Mouse (Mus musculus) megakaryocyte progenitor cell, adult 5-6 weeks (primary cell): Measurements from ENCODE around the gene Fam19a5. TPM values are rescaled to one million over a fixed set of nuclear protein-coding genes. Genes with fewer than 3 reads are reported as not detected.

Experiments used
- ATAC-seq: replicated peaks from 2 replicates; pipeline ENCODE4 v1.8.0; 2016; ENCODE audit warnings: mild to moderate bottlenecking, moderate TSS enrichment, inconsistent platforms; ENCODE audit not compliant: poor library complexity
- total RNA-seq, 2 experiments: library from RNA; stranded (forward) in 1 of 2; stranded (reverse) in 1 of 2; fragments of 157-497, 149-512 nt in 1 of 2; fragments of 200-1000 nt in 1 of 2; gene quantifications; 2 replicates each; pipeline versions ENCODE4 v1.2.3 to v1.2.4; 2015 to 2017

Gene Fam19a5
- total RNA-seq, 2 experiments from 2014 or later = not detected

- ATAC-seq = no peak
Measured at GRCm38 (mm10) chr15:87717056-87717455, 173.0 kb downstream of the Fam19a5 start.

GRCm38 (mm10) chr15:87723455-87723986 lies 179.4 kb downstream of the Fam19a5 start:
- no peak for ATAC-seq

- no peak for ATAC-seq
Measured at GRCm38 (mm10) chr15:87726657-87727236, 182.6 kb downstream of the Fam19a5 start.

DNA sequence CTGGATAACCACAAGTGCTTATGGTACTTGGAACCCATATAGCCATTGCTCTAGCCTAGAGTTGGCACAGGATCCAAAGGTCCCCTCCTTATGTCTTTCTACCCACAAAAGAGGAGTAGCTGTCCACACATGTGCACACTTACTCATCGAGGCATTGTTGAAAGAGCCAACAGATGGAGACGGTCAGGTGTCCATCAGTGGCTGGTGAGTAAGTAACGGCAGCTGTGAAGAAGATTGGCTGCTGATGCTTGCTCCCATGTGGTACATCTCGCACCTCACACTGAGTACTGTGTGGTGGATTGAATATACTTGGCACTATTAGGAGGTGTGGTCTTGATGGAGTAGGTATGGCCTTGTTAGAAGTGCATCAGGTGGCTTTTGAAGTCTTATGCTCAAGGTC lies 192.2 kb downstream of the Fam19a5 start:
- no peak for ATAC-seq

- no peak for ATAC-seq
Measured at GRCm38 (mm10) chr15:87755482-87755881, 211.4 kb downstream of the Fam19a5 start.

DNA sequence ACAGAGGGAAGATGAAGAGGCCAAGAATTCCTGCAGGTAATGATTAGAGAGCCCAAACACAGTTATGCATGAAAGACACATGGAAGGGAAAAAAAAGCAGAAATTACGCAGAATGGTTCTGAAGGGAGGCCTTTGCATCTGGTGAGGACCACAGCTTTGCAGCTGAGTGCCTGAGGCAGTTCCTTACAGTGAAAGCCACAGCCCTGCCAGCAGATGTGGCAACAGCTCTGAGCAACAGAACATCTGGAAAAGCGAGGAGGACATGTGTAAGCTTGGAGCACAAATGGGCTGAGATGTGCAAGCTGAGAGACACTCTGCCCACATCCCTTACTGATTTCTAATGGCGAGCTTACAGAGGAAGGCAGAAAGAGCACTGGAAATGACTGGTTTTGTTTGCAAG lies 221.8 kb downstream of the Fam19a5 start:
- no peak for ATAC-seq

DNA sequence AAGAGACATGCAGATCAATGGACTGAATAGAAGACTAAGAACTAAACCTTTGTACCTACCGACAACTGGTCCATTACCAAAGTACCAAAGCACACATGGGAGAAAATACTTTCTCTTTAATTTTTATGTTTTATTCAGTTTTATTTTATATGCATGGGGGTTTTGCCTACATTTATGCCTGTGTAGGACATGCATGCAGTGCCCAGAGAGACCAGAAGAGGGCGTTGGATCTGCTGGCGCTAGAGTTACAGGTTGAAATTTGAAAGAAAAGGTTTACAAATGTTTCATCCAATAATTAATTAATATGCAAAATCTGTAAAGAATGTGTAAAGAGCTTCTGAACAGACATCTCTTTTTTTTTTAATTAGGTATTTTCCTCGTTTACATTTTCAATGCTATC lies 229.9 kb downstream of the Fam19a5 start:
- ATAC-seq = no peak

- no peak for ATAC-seq
Measured at GRCm38 (mm10) chr15:87783331-87783730, 239.2 kb downstream of the Fam19a5 start.

GRCm38 (mm10) chr15:87789671-87790070 lies 245.6 kb downstream of the Fam19a5 start:
- ATAC-seq = no peak

- ATAC-seq = no peak
Measured at GRCm38 (mm10) chr15:87793661-87794060, 249.6 kb downstream of the Fam19a5 start.

GRCm38 (mm10) chr15:87796571-87796970 lies 252.5 kb downstream of the Fam19a5 start:
- ATAC-seq = no peak
